Mouse (Mus musculus) right cerebral cortex, adult 2 months (tissue): Measurements from ENCODE around the gene Pim1.
"Not testable (repeated sequence)": the region's sequence is repeated elsewhere in the genome, so short reads cannot be mapped to it uniquely, and the experiment has no call there.

Source experiments
- DNase-seq, 2 experiments: peaks; one replicate each; pipeline ENCODE4 v3.0.0; 2021 to 2022; ENCODE audit warnings: low spot score in 2 of 2

Gene Pim1

DNA sequence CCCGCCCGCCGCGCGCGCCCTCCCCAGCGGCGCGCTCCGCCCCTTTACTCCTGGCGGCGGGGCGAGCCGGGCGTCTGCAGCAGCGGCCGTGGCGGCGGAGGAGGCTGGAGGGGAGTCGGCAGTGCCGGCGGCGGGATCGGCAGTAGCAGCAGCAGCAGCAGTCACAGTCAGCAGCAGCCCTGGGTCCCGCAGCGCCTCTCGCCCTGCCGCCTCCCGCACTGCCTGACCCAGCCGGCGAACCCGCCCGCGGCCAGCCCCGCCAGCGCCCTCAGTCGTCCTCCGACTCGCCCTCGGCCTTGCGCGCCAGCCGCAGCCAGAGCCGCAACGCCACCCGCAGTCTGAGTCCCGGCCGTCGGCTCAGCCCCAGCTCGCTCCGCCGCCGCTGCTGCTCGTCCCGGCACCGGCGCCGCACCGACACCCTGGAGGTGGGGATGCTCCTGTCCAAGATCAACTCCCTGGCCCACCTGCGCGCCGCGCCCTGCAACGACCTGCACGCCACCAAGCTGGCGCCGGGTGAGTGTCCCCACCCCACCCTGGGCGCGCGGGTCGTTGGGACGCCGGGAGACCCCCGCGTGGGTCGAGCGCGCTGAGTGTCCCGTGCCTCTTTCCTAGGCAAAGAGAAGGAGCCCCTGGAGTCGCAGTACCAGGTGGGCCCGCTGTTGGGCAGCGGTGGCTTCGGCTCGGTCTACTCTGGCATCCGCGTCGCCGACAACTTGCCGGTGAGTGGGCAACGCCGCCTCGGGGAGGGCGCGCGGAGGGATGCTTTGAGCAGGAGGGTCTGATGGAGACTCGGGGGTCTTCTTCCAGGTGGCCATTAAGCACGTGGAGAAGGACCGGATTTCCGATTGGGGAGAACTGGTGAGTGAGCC is at the start of gene Pim1:
Gene Pim1 (plus strand): TSS at position 41 of the 869 bp plus-strand sequence.
- peak in 1 of 2 experiments; percentile 47 for DNase-seq

DNA sequence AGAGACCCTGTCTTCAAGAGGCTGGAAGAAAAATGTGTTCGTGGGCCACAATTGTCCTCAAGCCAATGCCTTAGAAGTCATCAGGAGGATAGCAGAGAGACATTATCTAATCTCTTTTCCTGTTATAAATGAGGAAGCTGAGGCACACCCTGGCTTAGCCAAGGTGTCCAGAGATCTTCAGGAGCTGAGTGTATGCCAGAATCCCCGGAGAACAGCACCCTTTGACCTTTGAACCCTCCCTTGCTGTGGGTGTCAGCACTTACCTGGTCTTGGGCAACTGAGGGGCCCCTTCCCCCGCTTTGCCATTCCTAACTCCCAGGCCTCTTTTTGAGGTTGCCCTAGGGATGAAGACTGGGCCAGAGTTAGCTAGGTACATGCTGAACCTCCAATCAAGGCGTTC is 49.0 kb upstream of the Pim1 start:
- DNase-seq, result no peak

DNA sequence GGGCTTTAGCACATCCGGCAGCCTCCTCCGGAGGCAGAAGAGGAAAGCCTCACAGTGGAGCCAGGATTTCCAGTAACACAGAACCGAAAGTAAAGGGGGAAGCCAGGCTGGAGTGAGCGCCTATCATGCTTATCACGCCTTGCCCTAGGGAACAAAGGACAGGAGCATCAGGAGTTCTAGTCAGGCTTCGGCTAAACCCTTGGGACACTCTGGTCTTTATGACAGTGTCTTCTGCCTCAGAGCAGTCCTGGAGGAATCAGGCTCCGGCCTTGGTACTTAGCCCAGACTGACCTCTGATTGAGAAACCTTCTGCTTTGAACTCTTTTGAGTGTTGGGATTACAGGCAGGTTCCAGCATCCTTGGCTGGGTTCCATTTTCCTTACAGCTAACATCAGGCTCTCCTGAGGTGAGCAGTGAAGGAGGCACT is 48.4 kb upstream of the Pim1 start:
- no peak for DNase-seq

DNA sequence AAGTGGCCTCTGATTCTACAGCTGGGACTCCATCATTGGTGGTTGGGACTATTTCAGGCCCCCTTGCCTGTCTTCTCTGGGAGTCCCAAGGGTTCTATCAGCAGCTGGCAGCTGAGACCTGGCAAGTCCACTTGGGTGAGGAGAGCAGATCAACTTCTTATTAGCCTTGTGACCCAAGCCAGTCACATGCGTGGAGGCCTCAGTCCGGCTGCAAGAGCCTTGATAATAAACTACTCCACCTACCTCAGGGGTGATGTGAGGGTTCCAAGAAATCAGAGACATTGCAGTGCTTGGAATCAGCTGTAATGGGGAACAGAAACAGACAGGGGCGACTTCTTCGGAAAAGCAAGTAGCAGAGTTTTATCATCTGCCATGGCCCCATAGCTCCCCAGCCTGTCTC is 46.8 kb upstream of the Pim1 start:
- no peak for DNase-seq

DNA sequence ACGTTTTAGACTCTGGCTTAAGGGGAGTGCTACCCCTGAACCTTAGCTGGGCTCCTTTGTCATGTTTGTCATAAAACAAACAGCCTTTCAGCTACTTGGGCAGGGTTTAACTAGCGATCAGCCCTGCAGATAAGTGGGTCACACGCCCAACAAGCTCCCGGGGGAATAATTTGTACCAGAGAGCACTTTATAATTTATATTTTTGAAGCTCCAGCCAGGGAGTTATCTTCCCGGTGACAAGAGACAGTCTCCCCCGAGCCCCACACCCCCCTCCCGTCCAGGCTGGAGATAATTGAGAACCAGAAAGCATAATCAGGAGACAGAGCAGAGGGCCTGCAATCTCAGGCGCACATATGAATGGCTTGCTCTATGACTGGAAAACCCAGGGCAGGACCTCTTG is 45.5 kb upstream of the Pim1 start:
- DNase-seq, result no peak

DNA sequence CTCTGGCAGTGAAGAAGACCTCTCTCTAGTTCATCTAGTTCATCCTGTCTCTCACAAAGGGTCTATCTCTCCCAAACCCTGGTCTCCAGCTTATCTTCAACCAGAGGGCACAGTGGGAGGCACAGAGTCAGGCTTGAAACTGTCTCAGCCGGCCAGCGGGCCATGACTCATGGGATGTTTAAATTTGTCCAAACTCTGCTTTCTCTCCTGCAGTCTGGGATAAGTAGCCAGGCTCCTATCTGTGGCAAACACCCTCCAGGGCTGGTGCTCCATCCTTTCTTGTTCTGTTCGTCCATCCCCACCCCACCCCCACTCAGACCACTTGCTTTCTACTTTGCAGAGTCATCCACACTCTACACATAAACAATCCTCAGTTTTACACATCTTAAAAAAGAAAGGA is 43.2 kb upstream of the Pim1 start:
- no peak for DNase-seq

DNA sequence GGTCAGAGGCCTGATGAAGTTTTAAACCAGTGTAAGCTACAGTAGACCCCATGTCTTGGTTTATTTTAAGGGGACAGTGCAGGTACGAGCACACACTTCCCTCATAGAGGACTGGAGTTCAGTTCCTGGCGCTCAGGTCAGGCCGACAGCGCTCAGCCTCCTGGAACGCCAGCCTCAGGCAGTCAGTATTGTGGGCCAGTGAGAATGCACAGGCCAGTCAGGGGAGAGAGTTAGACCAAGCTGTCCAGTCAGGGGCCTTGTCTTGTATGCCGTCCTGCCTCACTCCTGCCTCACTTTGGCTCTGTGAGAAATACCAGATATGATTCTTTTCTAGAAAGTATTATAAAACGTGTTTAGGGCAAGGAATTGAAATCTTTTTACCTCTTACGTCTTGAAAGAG is 42.5 kb upstream of the Pim1 start:
- DNase-seq, result no peak

DNA sequence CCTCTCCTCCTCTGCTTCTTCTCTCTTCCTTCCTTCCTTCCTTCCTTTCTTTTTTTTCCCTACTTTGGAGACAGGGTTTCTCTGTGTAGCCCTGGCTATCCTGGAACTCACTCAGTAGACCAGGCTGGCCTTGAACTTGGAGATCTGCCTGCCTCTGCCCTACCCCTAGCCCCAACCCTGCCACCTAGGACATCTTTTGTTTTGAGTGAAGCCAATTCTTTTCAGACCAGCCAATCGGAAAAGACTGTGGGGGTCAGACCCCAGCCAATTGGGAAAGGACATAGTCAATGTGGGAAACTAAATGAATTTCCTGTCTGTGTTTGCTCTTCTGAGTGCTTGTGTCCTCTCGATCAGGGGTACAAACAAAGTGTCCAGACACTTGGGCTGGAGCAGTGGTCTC is 42.0 kb upstream of the Pim1 start:
- DNase-seq, result no peak

DNA sequence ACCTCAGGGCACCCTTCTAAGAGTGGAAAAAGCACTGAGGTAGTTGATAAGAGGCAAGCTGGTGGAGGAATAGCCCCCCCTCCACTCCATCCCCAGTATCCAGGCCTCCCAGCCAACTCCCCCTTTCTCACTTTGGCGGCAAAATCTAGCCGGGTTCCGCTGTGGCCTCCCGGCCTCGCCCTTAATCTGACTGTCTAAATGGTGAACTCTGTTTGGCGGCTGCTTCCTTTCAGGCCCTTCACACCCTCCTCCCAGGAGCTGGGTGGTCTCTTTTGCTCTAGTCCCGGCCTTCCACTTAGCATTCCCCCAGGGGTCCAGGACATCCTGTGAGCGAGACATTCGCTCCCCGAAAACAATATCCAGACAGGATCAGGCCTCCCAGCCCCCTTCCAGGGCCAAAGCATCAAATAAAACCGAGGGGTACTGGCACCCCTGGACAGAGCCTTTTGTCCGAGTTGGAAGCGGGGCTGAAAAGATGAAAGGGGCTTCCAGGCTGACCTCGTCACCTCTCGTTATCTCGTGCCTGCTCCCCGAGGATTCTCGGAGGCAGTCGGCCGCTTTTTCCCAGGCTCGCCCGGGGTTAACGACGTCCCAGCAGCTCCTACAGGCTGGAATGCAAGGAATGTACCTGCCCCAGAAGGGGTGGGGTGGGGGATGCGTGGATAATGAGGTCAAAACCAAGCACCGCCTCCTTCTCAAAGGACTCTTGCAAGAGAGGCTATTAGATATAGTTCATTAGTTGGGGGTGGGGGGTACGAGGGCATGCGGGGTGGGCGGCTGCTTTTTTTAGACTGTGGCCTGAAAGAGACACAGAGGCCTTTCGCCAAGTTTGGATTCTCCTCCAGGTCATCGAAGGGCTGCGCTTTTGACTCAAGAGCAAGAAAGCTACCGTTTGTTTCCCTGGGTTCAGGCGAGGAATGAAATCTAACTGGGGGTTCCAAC is 39.4 kb upstream of the Pim1 start:
- no peak for DNase-seq

DNA sequence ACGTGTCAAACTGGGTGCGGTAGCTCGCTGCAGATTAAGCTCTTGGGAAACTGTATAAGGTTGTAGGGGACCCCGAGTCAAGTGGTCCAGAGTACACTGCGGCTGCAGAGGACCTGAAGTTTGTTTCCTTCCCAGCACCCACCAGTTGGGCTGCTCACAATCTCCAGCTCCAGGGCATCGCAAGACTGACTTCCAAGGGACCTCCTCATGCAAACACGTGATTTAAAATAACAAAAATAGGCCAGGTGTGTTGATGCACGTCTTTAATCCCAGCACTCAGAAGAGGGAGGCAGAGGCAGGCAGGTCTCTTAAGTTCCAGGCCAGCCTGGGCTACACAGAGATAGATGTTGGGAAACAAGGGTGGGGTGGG is 38.7 kb upstream of the Pim1 start:
- no peak for DNase-seq

DNA sequence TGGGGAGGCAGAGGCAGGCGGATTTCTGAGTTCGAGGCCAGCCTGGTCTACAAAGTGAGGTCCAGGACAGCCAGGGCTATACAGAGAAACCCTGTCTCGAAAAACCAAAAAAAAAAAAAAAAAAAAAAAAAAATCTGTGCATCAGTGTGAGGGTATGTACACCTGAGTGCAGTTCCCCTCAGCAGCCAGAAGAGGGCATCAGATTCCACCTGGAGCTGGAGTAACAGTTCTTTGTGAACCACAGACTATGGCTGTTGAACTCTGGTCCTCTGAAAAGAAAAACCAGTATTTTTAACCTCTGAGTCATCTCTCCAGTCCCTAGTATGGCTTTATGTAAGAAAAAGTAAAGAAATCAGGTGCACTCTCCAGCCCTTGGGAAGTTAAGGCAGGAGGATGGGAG is 36.4 kb upstream of the Pim1 start:
- not testable (repeated sequence) for DNase-seq

DNA sequence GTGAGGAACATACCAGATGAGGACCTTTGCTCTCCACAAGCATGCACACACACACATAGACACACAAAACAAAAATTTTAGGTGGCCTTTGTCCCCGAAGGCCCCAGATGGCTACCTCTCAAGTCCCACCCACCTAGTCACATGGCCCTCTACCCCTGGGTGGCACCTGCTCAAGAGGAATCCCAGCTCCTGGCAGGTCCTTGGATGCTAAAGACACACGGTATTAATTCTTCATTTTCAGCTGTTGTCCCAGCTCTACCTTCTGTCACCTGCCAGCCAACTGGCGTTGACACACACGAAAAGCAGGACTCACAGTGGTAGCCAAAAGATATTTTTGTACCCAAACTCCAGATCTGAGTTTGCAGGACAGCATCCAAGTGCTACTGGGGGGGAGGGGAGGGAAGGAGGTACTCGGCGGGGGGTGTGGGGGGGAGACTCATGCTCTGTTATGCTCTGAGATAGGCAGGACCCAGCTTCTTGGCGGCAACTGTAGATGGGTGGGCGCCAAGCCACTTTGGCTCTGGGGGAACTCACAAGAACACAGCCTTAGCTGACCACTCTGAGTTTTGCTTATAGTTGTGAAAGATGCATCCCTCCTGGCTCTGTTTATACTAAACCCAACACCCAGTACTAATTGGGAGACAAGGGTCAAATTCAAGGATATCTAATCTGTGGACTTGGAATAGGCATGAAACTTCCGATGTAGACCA is 35.0 kb upstream of the Pim1 start:
- DNase-seq, result no peak

DNA sequence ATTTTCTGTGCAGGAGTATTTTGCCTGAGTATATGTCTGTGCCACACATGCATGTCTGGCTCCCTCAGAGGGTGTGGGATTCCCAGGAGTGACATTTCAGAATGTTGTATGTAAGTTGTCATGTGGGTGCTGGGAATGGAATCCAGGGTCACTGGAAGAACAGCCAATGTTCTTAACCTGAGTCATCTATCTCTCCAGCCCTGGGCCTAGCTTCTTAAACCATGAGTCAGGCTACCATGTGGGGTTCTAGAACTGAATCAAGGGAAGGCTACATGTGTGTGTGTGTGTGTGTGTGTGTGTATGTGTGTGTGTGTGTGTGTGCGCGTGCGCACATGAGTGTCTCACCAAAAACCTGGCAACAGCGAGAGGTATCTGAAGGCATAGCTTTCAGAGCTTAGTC is 34.1 kb upstream of the Pim1 start:
- no peak for DNase-seq

DNA sequence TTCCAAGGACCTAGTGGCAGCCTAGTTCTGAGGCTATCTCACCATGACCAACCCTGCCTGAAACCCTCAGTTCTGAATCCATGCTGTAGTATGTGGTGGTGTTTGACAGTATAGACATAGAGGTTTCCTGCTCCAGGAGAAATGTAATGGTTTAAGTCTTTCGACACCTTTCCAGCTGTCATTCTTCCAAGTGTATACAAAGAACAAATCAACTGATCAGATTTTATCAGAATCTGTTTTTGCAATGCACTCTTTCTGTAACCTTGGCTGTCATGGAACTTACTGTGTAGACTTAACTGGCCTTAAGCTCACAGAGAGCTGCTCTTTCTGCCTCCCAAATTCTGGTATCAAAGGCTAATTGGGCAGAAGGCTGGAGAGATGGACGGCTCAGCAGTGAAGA is 33.6 kb upstream of the Pim1 start:
- no peak for DNase-seq

DNA sequence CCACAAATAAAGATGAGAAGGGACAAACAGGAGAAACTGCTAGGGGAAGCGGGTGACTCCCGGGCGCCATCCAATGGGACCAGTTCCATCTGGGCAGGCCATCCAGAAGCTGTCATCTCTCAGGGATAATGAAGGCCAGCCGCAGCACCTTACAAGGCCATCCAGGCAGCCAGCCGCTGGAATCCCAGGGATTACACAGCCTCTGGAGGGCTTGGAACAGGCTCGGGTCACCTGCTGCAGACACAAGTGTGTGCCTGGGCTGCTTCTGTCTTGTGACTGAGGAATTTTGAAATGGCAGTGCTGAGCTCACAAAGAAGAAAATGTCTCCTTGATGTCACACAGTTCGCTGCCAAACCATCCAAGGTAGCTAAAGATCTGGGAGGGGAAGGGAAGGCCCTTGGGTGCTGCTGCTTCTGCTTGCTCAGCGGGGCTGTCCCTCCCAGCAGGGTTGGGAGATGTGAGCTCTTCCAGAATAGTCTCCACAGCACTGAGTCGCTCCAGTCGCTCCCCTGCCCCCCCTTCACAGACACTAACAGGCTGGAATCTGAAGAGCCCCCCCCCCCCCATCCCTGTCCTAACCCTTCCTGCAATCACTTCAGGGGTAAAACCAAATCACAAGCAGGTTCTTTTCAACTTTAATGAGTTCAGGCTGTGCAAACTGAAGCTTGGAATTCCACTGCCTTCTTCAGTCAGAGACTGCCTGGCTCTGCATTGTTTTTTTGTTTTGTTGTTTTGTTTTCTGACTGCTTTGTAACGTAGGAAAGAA is 32.6 kb upstream of the Pim1 start:
- no peak for DNase-seq

DNA sequence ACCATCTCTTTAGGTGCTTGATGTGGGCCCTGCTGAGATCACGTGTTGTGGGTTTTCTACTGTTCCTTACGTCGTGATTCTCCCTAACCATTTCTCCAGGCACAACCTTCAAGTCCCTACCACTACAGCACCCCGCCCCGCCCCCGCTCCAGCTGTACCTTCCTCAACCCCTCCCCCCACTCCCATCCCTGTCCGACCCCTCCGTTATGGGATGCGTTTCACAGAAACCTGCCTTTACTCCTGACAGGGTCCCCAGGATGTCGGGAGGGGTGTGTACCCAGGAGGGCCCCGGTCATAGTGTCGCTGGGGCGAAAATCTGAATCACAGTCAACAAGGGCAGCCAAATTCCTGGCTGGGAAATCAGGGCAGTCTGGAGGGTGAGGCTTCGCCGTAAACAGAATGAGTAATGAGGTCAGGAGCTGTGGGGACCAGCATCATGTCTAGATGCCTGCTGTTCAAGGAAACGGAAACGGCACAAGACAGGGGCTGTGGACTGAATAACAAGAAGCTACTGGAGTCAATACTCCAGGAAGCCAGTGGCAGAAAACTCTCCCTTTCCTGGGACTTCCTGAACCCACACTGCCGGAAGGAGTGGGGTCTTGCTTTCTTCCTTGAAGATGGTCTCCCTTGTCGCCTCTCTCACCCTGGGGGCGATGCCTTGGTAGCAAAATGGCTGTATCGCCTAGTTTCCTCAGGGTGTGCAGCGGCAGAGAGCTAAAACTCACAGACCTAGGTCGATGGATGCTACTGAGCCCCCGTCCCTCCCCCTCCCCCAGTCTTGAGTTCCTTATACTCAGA is 31.0 kb upstream of the Pim1 start:
- no peak for DNase-seq

DNA sequence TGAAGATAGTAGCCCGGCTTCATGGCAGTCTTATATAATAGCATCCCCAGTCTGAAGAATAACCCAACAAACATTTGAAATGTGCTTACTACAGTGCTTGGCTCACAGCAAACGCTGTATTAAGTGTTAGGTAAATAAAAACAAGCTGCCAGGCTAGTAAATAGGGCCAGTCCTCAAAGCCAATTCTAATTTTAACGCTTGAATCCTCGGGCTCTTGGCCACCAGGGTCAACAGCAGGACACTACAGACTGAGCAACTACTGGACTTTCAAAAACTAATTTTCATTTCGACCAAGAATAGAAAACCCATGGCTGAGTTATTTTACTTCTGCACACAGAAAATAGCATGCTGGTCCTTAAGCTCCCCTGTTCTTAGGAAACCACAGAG is 30.4 kb upstream of the Pim1 start:
- no peak for DNase-seq

DNA sequence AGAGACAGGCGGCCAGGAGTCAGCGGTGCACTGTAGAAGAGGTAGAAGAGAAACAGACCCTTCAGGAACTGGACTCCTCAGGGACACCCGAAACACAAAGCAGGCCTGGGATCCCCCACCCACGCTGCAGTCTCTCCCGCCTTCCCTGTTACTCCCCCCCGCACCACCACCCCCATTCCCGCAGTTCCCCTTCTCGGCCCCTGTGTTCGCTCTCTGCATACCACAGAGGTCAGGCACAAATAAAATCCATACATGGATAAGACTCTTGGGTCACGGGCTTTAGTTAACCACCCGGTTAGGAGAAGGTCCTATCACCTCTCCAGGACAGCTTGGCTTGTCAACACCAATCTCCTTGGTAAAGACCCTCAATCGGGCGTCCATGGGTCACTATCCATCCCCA is 26.9 kb upstream of the Pim1 start:
- DNase-seq, result no peak

DNA sequence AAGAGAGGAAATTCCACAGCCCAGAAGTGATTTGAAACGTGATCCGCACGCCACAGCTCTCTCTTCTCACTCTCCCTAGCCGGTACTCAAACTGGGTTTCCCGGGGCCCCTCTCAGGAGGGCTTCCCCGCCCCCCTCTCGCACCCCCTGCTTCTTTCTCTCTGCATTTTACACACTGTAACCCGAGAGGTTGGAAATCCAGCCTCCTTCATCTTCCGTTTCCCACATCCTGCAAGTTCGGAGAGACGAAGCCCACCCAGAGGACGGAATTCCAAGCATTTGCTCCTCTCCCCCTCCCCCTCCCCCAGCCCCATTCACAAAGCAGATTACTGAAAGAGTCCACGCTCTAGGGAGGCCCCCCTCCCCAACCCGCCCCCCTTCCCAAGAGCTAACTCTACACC is 26.5 kb upstream of the Pim1 start:
- no peak for DNase-seq

DNA sequence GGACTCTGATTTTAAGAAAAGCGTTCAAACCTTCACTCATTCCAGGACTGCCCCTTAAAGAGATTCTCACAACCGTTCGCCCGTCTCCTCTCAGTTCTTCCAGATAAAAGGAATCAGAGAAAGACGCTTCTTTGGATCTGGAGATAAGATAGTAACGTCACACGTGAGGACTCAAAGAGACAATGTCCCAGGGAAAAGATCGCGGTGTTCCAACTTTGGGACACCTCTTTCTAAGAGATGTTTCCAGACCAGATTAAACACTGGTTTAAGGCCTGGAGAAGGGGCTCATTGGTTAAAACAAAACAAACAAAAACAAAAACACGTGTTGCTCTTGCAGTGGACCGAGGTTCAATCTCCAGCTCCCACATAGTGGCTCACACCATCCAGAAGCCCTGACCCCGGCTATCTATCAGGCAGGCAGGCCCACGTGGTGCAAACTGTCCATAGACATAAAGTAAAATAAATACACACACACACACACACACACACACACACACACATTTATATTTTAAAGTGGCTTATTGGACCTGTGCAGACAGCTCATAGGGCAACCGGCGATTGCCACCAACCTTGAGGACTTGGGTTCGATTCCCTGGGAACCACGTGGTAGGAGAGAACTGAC is 25.9 kb upstream of the Pim1 start:
- no peak for DNase-seq
